Mouse (Mus musculus): ENCODE data around the gene Dnajc9.

The Dnajc9 gene

GRCm38 (mm10) chr14:20388441-20389129 lies at the start of gene Dnajc9:
Dnajc9 (minus strand) TSS chr14:20388910.
- peak; percentile 87 for DNase-seq (ENCODE audit: low read depth, low spot score)

GRCm38 (mm10) chr14:20436976-20437375 lies 48.3 kb upstream of the Dnajc9 start:
- no peak for DNase-seq (ENCODE audit: low read depth, low spot score)

- DNase-seq (ENCODE audit: low read depth, low spot score), result no peak
Measured at GRCm38 (mm10) chr14:20432420-20432819, 43.7 kb upstream of the Dnajc9 start.

GRCm38 (mm10) chr14:20431726-20432125 lies 43.0 kb upstream of the Dnajc9 start:
- no peak for DNase-seq (ENCODE audit: low read depth, low spot score)

GRCm38 (mm10) chr14:20429833-20430232 lies 41.1 kb upstream of the Dnajc9 start:
- DNase-seq (ENCODE audit: low read depth, low spot score), result no peak

- DNase-seq (ENCODE audit: low read depth, low spot score), result no peak
Measured at GRCm38 (mm10) chr14:20428593-20428992, 39.9 kb upstream of the Dnajc9 start.

- DNase-seq (ENCODE audit: low read depth, low spot score), result no peak
Measured at GRCm38 (mm10) chr14:20423046-20423445, 34.3 kb upstream of the Dnajc9 start.

- DNase-seq (ENCODE audit: low read depth, low spot score), result no peak
Measured at GRCm38 (mm10) chr14:20422257-20422656, 33.5 kb upstream of the Dnajc9 start.

GRCm38 (mm10) chr14:20400071-20400470 lies 11.4 kb upstream of the Dnajc9 start:
- no peak for DNase-seq (ENCODE audit: low read depth, low spot score)

GRCm38 (mm10) chr14:20398864-20399263 lies 10.2 kb upstream of the Dnajc9 start:
- DNase-seq (ENCODE audit: low read depth, low spot score), result no peak

GRCm38 (mm10) chr14:20397220-20397619 lies 8.5 kb upstream of the Dnajc9 start:
- no peak for DNase-seq (ENCODE audit: low read depth, low spot score)

- DNase-seq (ENCODE audit: low read depth, low spot score), result peak; percentile 95
Measured at GRCm38 (mm10) chr14:20393205-20393913, 4.6 kb upstream of the Dnajc9 start, which contains the start of gene Mrps16. Mrps16 (minus strand) TSS chr14:20393634.

GRCm38 (mm10) chr14:20392326-20392725 lies 3.6 kb upstream of the Dnajc9 start:
- no peak for DNase-seq (ENCODE audit: low read depth, low spot score)

GRCm38 (mm10) chr14:20389446-20390079 lies 853 bp upstream of the Dnajc9 start:
- DNase-seq (ENCODE audit: low read depth, low spot score), result no peak

GRCm38 (mm10) chr14:20379753-20380430 lies 8.8 kb downstream of the Dnajc9 start:
- no peak for DNase-seq (ENCODE audit: low read depth, low spot score)

GRCm38 (mm10) chr14:20379087-20379640 lies 9.5 kb downstream of the Dnajc9 start:
- DNase-seq (ENCODE audit: low read depth, low spot score), result no peak

- DNase-seq (ENCODE audit: low read depth, low spot score), result no peak
Measured at GRCm38 (mm10) chr14:20378313-20379061, 10.2 kb downstream of the Dnajc9 start.

- DNase-seq (ENCODE audit: low read depth, low spot score), result no peak
Measured at GRCm38 (mm10) chr14:20377112-20377521, 11.6 kb downstream of the Dnajc9 start.

- no peak for DNase-seq (ENCODE audit: low read depth, low spot score)
Measured at GRCm38 (mm10) chr14:20371854-20372253, 16.9 kb downstream of the Dnajc9 start.

- no peak for DNase-seq (ENCODE audit: low read depth, low spot score)
Measured at GRCm38 (mm10) chr14:20370798-20371197, 17.9 kb downstream of the Dnajc9 start.

GRCm38 (mm10) chr14:20368271-20368670 lies 20.4 kb downstream of the Dnajc9 start:
- no peak for DNase-seq (ENCODE audit: low read depth, low spot score)

All from c-Kit-negative CD71-positive TER-119-positive erythroid progenitor cells, embryonic 14.5 days (primary cell).